Comparison of ENCODE assay signal across 15 mouse cellular contexts in genomic region chr12:88463588-88464290, GRCm38 (mm10).
DNase-seq lines count a peak whose midpoint lies in the region.
"Had no signal": no experiment of that assay in that cellular context is flagged by ENCODE, and none has a peak within 500 bp of the region (broad histone marks: within the 10 kb centered on the region; RNA-seq: fewer than 3 reads in every experiment).

No protein-coding gene starts in this region.

- DNase-seq in adrenal gland, adult 2 months: peak; percentile 20
- no peak for DNase-seq in adrenal gland, adult 18-20 months (ENCODE audit: low spot score in 2 of 2)
- DNase-seq in heart, adult 11 months: peak; percentile 86
- no peak for DNase-seq in heart, postnatal 4 days
- DNase-seq in kidney, postnatal 10 days: peak; percentile 24
- DNase-seq in kidney, adult 8-10 months: no peak
- DNase-seq in adrenal gland, postnatal 14 days: peak; percentile 45
- no peak for DNase-seq in right cerebral cortex, postnatal 36 days (ENCODE audit: low spot score in 2 of 2)
- DNase-seq: cerebellum, postnatal 36 days; gastrocnemius, postnatal 14 days; liver; liver, postnatal 0 days; lung, postnatal 14 days; retina, postnatal 1 day; thymus, postnatal 25 days had no signal

Comparison
In these comparisons a context has a peak if more than half of its experiments do, and no peak if none do; other contexts are left out.
1. DNase-seq: peak in adrenal gland, adult 2 months (single experiment), heart, adult 11 months (single experiment), kidney, postnatal 10 days (single experiment) and adrenal gland, postnatal 14 days (single experiment); none in adrenal gland, adult 18-20 months (0 of 2), heart, postnatal 4 days (single experiment), kidney, adult 8-10 months (0 of 2) and right cerebral cortex, postnatal 36 days (0 of 2).